Mouse (Mus musculus) liver, embryonic 16.5 days (tissue): ENCODE results near the gene Shh. TPM values are rescaled to one million over a fixed set of nuclear protein-coding genes. Genes with fewer than 3 reads are reported as not detected.

ENCODE experiments used
- ATAC-seq: fragments of 200-750 bp; cut with Nextera tagmentation; 2 replicates; pipeline ENCODE4 v1.8.0; 2017; ENCODE audit warnings: low read depth, mild to moderate bottlenecking, moderate number of reproducible peaks, moderate library complexity
- H3K27ac ChIP-seq: fragments of 300-500 bp; sonication (generic); 2 replicates; pipeline ENCODE4 v1.5.1; 2014; ENCODE audit warnings: mild to moderate bottlenecking, low read length
- H3K27me3 ChIP-seq: fragments of 300-500 bp; sonication (generic); 2 replicates; pipeline ENCODE4 v1.6.1; 2014; ENCODE audit warnings: low read depth, low read length, mixed read lengths; ENCODE audit not compliant: control insufficient read depth, insufficient read depth
- H3K36me3 ChIP-seq: fragments of 300-500 bp; sonication (generic); 2 replicates; pipeline ENCODE4 v1.6.1; 2014; ENCODE audit warnings: mild to moderate bottlenecking; ENCODE audit not compliant: control insufficient read depth, insufficient read depth
- H3K4me1 ChIP-seq: fragments of 300-500 bp; sonication (generic); 2 replicates; pipeline ENCODE4 v1.6.1; 2014; ENCODE audit warnings: low read depth, low read length, mixed read lengths; ENCODE audit not compliant: control insufficient read depth
- H3K4me2 ChIP-seq: fragments of 300-500 bp; sonication (generic); 2 replicates; pipeline ENCODE4 v1.6.1; 2014; ENCODE audit warnings: low read depth, low read length, mixed read lengths
- H3K4me3 ChIP-seq: fragments of 300-500 bp; sonication (generic); 2 replicates; pipeline ENCODE4 v1.5.1; 2014; ENCODE audit warnings: low read depth, mild to moderate bottlenecking, low read length
- H3K9ac ChIP-seq: fragments of 300-500 bp; sonication (generic); 2 replicates; pipeline ENCODE4 v1.6.1; 2014; ENCODE audit warnings: low read depth, low read length
- H3K9me3 ChIP-seq: fragments of 300-500 bp; sonication (generic); replicated peaks from 2 replicates; pipeline ENCODE4 v1.6.1; 2016; ENCODE audit warnings: low read length; ENCODE audit not compliant: control insufficient read depth
- WGBS: fragments of 180-500 bp; shearing (Covaris S2); extraction: QIAGEN DNeasy Blood & Tissue Kit; methylation state at CpG from one replicate; pipeline ENCODE4 v1.1.7; 2014; ENCODE audit not compliant: insufficient replicate concordance; 5-methylcytosine and 5-hydroxymethylcytosine counted together
- polyA plus RNA-seq: library from polyadenylated mRNA; unstranded; fragments of >200 nt; fragmentation: Nextera tagmentation; extraction: Ambion mirVana; gene quantifications from 2 replicates; pipeline ENCODE4 v1.2.1, GENCODE M21; 2015

Shh gene
- polyA plus RNA-seq, 1 experiment from 2014 or later, result not detected

- ATAC-seq, result no peak
- Histone ChIP-seq H3K4me1 (no peaks in the 10 kb centered on the region; the same call in 1 of the 2 replicates), H3K27me3 (peaks cover 97% of the 10 kb centered on the region), H3K4me3 (no peak overlapping the region), H3K27ac (no peak overlapping the region), H3K9me3 (no peaks in the 10 kb centered on the region), H3K4me2 (no peak overlapping the region), H3K36me3 (no peaks in the 10 kb centered on the region), H3K9ac (no peak overlapping the region)
- 5% methylated on average over 11 of the region's 11 CpGs for WGBS
Observed at GRCm38 (mm10) chr5:28461376-28461775, 5.7 kb downstream of the Shh start.

DNA sequence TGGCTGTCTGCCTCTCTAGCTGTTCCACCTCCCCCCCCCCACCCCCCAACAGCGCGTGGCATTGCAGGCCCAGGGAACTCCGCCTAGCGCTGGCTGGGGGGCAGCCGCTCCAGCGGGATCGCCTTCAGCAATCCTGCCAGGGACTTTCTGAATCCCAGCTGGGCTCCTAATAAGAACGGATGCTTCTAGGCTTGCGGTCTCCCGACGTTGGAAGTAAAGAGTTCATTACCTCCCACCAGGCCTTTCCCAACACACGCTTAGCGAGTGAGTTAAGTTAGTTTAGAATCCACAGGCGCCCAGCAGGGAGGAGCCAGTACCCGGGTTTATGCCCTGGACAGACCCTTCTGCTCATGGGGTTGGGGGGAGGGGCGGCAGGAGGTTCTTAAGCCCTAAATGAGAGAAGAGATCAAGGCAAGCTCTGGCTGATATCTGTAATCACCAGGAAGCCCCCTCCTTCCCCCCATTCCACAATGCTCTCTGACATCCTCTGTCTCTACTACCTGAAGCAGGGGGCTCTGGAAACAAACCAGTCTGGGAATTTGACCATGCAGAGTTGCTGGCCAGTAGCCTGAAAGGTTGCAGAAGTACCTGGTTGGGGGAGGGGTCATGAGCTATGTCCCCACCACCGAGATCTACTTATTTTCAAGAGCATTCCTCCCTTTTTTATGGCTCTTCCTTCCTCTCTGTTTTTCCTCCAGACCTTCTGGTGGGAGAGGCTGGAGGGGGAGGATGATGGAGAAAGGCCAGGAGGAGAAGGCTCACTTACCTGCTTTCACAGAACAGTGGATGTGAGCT, 6.3 kb downstream of the Shh start:
- Histone ChIP-seq H3K9ac (no peak overlapping the region), H3K36me3 (no peaks in the 10 kb centered on the region), H3K4me3 (no peak overlapping the region), H3K9me3 (no peaks in the 10 kb centered on the region), H3K4me1 (no peaks in the 10 kb centered on the region; the same call in 1 of the 2 replicates), H3K27ac (no peak overlapping the region), H3K27me3 (peaks cover 96% of the 10 kb centered on the region), H3K4me2 (no peak overlapping the region)
- 2% methylated on average over 17 of the region's 17 CpGs for WGBS
- no peak for ATAC-seq

DNA sequence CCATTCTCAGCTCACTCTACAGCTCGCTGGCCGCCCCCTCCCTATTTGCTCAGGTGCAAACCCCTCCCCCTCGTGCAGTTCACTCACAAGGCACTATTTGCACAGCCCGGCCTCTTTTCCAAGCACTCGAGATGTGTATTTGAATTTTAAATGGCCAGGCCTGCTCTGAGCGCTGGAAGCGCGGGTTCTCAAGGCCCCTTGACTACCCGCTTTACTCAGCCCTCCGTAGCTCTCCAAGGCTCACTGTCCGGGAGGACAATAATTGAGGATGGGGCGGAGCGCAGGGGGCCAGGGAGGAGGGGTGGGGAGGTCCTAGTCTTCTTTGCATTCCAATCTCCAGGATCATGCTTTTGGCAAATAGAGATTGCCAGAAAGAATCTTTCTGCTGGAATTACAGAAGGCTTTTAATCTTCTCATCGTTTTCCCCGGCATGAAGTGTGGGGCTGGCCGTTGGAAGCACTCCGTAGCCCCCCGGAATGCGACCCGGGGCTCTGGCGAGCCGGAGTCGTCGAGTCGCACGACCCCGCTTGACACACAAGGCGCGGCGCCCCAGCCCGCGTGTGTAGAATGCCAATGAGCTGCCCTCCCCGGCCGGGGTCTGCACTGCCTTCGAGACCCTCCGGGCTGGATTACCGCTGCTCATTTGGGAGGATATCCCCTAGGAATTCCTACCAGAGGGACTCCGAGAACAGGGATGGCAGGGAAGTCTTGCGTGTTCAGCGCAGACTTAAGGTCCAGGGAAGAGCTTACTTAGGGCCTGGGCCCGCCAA, 7.4 kb downstream of the Shh start:
- Histone ChIP-seq H3K4me1 (no peaks in the 10 kb centered on the region; the same call in 1 of the 2 replicates), H3K4me2 (no peak overlapping the region), H3K27ac (no peak overlapping the region), H3K27me3 (peaks cover 85% of the 10 kb centered on the region), H3K4me3 (no peak overlapping the region), H3K36me3 (no peaks in the 10 kb centered on the region), H3K9me3 (no peaks in the 10 kb centered on the region), H3K9ac (no peak overlapping the region)
- no peak for ATAC-seq
- under 1% methylated on average over 41 of the region's 41 CpGs for WGBS

GRCm38 (mm10) chr5:28458821-28459240, 8.2 kb downstream of the Shh start:
- 2% methylated on average over 27 of the region's 27 CpGs for WGBS
- Histone ChIP-seq H3K4me3 (no peak overlapping the region), H3K4me2 (no peak overlapping the region), H3K27me3 (peaks cover 77% of the 10 kb centered on the region), H3K4me1 (no peaks in the 10 kb centered on the region; the same call in 1 of the 2 replicates), H3K9ac (no peak overlapping the region), H3K27ac (no peak overlapping the region), H3K36me3 (no peaks in the 10 kb centered on the region), H3K9me3 (no peaks in the 10 kb centered on the region)
- ATAC-seq, result no peak

DNA sequence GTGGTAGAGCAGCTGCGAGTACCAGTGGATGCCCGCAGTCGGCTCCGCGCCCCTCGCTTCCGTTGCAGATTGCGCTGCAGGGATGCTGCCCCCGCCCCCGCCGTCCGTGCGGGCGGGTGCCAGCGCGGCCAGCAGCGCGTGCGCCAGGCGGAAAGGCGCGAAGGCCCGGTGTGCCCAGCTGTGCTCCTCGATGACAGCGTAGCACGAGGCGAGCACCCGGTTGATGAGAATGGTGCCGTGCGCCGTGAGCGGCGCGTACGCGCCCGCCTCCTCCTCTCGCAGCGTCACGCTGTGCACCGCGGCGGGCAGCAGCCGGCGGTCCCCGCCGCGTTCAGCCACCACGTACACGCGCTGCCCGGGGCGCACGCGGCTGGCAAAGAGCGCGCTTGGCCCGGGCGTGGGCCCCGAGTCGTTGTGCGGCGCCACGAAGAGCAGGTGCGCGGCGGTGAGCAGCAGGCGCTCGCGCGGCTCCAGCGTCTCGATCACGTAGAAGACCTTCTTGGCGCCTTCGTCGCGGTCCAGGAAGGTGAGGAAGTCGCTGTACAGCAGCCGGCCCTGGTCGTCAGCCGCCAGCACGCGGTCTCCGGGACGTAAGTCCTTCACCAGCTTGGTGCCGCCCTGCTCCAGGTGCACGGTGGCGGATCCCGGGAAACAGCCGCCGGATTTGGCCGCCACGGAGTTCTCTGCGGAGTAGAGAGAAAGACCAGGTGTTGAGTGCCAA, 9.0 kb downstream of the Shh start:
- no peak overlapping the region for H3K9ac ChIP-seq

GRCm38 (mm10) chr5:28456366-28456765, 10.7 kb downstream of the Shh start:
- 40% methylated on average over 1 of the region's 1 CpGs for WGBS
- H3K4me2 ChIP-seq, result no peak overlapping the region
- H3K9ac ChIP-seq, result no peak overlapping the region
- H3K36me3 ChIP-seq, result no peaks in the 10 kb centered on the region
- H3K4me3 ChIP-seq, result no peak overlapping the region
- ATAC-seq, result no peak
- H3K4me1 ChIP-seq, result no peaks in the 10 kb centered on the region; the same call in 1 of the 2 replicates
- no peaks in the 10 kb centered on the region for H3K9me3 ChIP-seq
- H3K27ac ChIP-seq, result no peak overlapping the region
- peaks cover 52% of the 10 kb centered on the region for H3K27me3 ChIP-seq

More for the DNA sequence above, 9.0 kb downstream of the Shh start:
- peaks cover 70% of the 10 kb centered on the region for H3K27me3 ChIP-seq
- no peak overlapping the region for H3K4me2 ChIP-seq
- no peaks in the 10 kb centered on the region for H3K36me3 ChIP-seq
- H3K9me3 ChIP-seq, result no peaks in the 10 kb centered on the region
- no peaks in the 10 kb centered on the region; the same call in 1 of the 2 replicates for H3K4me1 ChIP-seq
- no peak overlapping the region for H3K27ac ChIP-seq
- no peak for ATAC-seq
- H3K4me3 ChIP-seq, result no peak overlapping the region
- 2% methylated on average over 94 of the region's 95 CpGs for WGBS

- H3K9me3 ChIP-seq, result no peaks in the 10 kb centered on the region
- H3K36me3 ChIP-seq, result no peaks in the 10 kb centered on the region
- H3K4me2 ChIP-seq, result no peak overlapping the region
- H3K9ac ChIP-seq, result no peak overlapping the region
- no peak overlapping the region for H3K27ac ChIP-seq
- H3K27me3 ChIP-seq, result peaks cover 46% of the 10 kb centered on the region
- no peak overlapping the region for H3K4me3 ChIP-seq
- no peak for ATAC-seq
- WGBS, result 54% methylated on average over 5 of the region's 5 CpGs
- no peaks in the 10 kb centered on the region; the same call in 1 of the 2 replicates for H3K4me1 ChIP-seq
Observed at GRCm38 (mm10) chr5:28455721-28456120, 11.3 kb downstream of the Shh start.

DNA sequence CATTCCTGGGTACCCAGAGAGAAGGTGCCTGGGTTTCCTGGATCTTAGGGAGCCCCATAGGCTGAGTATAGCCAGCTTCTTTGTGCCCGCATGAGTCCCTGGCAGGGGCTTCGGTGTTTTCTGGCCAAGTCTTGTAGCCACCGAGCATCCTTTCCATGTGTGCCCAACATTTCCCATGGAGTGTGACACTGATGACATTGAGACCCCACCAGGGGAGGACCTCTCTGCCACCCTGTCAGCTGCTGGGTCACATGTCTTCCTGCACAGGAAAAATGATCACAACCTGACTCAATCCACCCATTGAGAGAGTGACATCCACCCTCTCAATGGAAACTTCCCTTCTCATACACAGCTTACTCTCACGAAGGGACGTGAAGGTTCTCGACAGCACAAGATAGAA, 12.5 kb downstream of the Shh start:
- Histone ChIP-seq H3K27ac (no peak overlapping the region), H3K27me3 (peaks cover 34% of the 10 kb centered on the region), H3K36me3 (no peaks in the 10 kb centered on the region), H3K4me1 (no peaks in the 10 kb centered on the region; the same call in 1 of the 2 replicates), H3K4me3 (no peak overlapping the region), H3K9me3 (no peaks in the 10 kb centered on the region), H3K9ac (no peak overlapping the region), H3K4me2 (no peak overlapping the region)
- WGBS, result 72% methylated on average over 6 of the region's 6 CpGs
- ATAC-seq, result no peak
